Mouse (Mus musculus) forebrain, postnatal 0 days (tissue): ENCODE results near the gene Cxcr1. TPM values are rescaled to one million over a fixed set of nuclear protein-coding genes. Genes with fewer than 3 reads are reported as not detected.

Experiments used
- ATAC-seq: fragments of 200-750 bp; cut with Nextera tagmentation; 2 replicates; pipeline ENCODE4 v1.8.0; 2017; ENCODE audit warnings: mild to moderate bottlenecking, moderate library complexity
- DNase-seq: peaks from one replicate; pipeline ENCODE4 v3.0.0-alpha.2; 2015
- H3K27ac ChIP-seq: fragments of 300-500 bp; sonication (generic); 2 replicates; pipeline ENCODE4 v1.5.1; 2014; ENCODE audit warnings: low read depth, mild to moderate bottlenecking, antibody characterized with exemption, low read length, moderate library complexity, mixed read lengths
- H3K27me3 ChIP-seq: fragments of 300-500 bp; sonication (generic); 2 replicates; pipeline ENCODE4 v1.6.1; 2014; ENCODE audit warnings: mild to moderate bottlenecking, low read length, mixed read lengths; ENCODE audit not compliant: insufficient read depth
- H3K36me3 ChIP-seq: fragments of 300-500 bp; sonication (generic); 2 replicates; pipeline ENCODE4 v1.6.1; 2014; ENCODE audit warnings: mild to moderate bottlenecking, moderate library complexity; ENCODE audit not compliant: insufficient read depth
- H3K4me1 ChIP-seq: fragments of 300-500 bp; sonication (generic); 2 replicates; pipeline ENCODE4 v1.6.1; 2014; ENCODE audit warnings: antibody characterized with exemption; ENCODE audit not compliant: insufficient read depth
- H3K4me2 ChIP-seq: fragments of 300-500 bp; sonication (generic); 2 replicates; pipeline ENCODE4 v1.6.1; 2014; ENCODE audit warnings: low read depth, mild to moderate bottlenecking, moderate library complexity
- H3K4me3 ChIP-seq: fragments of 300-500 bp; sonication (generic); 2 replicates; pipeline ENCODE4 v1.5.1; 2014; ENCODE audit warnings: low read depth, low read length, mixed read lengths
- H3K9ac ChIP-seq: fragments of 300-500 bp; sonication (generic); 2 replicates; pipeline ENCODE4 v1.6.1; 2014; ENCODE audit warnings: mild to moderate bottlenecking
- H3K9me3 ChIP-seq: fragments of 300-500 bp; sonication (generic); 2 replicates; pipeline ENCODE4 v1.6.1; 2016; ENCODE audit warnings: low read length
- CTCF ChIP-seq: sonication (generic); IDR thresholded peaks from 2 replicates; pipeline ENCODE4 v1.5.1; 2016; ENCODE audit warnings: antibody characterized with exemption, control low read depth, low read depth
- WGBS: fragments of 180-500 bp; shearing (Covaris S2); extraction: QIAGEN DNeasy Blood & Tissue Kit; methylation state at CpG from one replicate; pipeline ENCODE4 v1.1.7; 2014; 5-methylcytosine and 5-hydroxymethylcytosine counted together
- polyA plus RNA-seq: library from polyadenylated mRNA; unstranded; fragments of >200 nt; fragmentation: Nextera tagmentation; extraction: Ambion mirVana; gene quantifications from 2 replicates; pipeline ENCODE4 v1.2.1, GENCODE M21; 2015
- total RNA-seq: library from RNA; depleted of rRNA; stranded (reverse); fragments of >200 nt; gene quantifications from 2 replicates; pipeline ENCODE4 v1.2.3, GENCODE M21; 2014

Cxcr1 gene
- total and polyA plus RNA-seq, 2 experiments from 2014 or later, result not detected

DNA sequence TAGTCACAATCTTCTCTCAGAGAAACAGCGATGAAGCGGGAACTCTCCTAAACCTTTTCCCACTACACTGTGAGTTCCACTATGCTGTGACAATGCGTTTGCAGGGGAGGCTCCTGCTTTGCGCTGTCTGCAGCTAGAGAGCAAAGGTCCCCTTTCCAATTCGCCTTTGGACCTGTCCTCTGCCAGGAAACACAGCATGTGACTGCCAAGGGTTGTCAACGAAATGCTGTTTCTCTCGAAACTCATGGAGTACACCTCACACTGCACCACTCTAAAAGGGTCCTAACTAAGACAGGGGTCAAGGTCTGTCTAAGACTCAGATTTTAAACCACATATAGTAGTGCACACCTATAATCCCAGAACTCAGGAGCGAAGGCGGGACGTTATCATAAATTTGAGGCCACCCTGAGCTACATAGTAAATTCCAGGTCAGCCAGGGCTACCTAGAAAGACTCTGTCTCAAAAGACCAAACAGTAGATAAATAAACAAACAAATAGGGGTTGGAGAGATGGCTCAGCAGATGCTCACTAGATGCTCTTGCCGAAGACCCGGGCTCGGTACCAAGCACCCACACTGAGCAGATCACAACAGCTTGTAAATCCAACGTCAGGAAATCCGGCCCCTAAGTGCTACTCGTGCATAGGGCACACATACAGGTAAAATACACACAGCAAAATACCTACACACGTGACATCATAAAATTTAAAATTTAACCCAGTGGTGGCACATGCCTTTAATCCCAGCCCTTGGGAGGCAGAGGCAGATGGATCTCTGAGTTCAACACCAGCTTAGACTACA is 2.4 kb upstream of the Cxcr1 start:
- Histone ChIP-seq H3K36me3 (no peaks in the 10 kb centered on the region), H3K4me1 (no peaks in the 10 kb centered on the region), H3K4me2 (no peak overlapping the region), H3K9ac (no peak overlapping the region), H3K27ac (no peak overlapping the region), H3K4me3 (no peak overlapping the region), H3K9me3 (no peaks in the 10 kb centered on the region), H3K27me3 (no peaks in the 10 kb centered on the region)
- no peak for ATAC-seq
- DNase-seq, result no peak
- WGBS, result 83% methylated on average over 17 of the region's 17 CpGs
- TF ChIP-seq CTCF, result no peak

DNA sequence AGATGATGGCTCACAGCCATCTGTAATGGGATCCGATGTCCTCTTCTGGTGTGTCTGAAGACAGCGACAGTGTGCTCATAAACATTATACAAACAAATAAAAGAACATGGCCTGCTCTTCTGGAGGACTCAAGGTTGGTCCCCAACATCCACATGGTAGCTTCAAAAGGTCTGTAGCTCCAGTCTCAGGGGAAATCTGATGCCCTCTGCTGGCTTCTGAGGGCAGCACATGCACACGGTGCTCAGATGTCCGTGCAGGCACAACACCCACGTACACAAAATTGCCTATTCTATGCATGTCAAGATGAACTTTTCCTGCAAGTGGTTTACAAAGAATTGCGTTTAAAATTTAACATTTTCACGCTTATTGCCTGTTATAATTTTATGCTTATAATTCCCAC is 1.5 kb upstream of the Cxcr1 start:
- no peaks in the 10 kb centered on the region for H3K9me3 ChIP-seq
- no peak overlapping the region for H3K27ac ChIP-seq
- ATAC-seq (no peak), DNase-seq (peak; percentile 30)
- no peak overlapping the region for H3K4me2 ChIP-seq
- no peaks in the 10 kb centered on the region for H3K4me1 ChIP-seq
- H3K9ac ChIP-seq, result no peak overlapping the region
- 47% methylated on average over 7 of the region's 7 CpGs for WGBS
- TF ChIP-seq CTCF, result peak; percentile 56
- H3K27me3 ChIP-seq, result no peaks in the 10 kb centered on the region
- no peak overlapping the region for H3K4me3 ChIP-seq
- H3K36me3 ChIP-seq, result no peaks in the 10 kb centered on the region

DNA sequence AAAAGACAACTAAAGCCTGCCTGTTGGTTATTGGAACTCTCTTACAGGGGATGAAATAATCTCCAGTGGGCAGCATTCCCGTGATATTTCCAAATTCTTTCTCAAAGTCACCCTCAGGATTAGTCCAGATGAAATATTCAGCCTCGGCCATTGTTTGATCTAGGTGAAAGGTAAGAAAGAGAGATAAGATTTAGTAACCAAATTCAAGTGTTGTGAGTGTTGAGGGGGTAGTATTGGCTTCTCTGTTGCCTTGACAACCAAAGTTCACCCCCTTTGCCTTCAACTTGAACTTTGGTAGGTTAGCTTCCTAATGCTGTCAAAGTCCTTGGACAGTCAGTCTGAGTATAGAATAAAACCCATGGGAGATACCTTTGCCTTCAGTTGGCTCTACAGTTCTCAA is 1.7 kb downstream of the Cxcr1 start:
- H3K4me2 ChIP-seq, result no peak overlapping the region
- H3K9ac ChIP-seq, result no peak overlapping the region
- no peak overlapping the region for H3K4me3 ChIP-seq
- no peak for DNase-seq
- ATAC-seq, result no peak
- H3K36me3 ChIP-seq, result no peaks in the 10 kb centered on the region
- no peaks in the 10 kb centered on the region for H3K9me3 ChIP-seq
- WGBS, result 70% methylated on average over 2 of the region's 2 CpGs
- TF ChIP-seq CTCF, result no peak
- H3K4me1 ChIP-seq, result no peaks in the 10 kb centered on the region
- H3K27ac ChIP-seq, result no peak overlapping the region
- H3K27me3 ChIP-seq, result no peaks in the 10 kb centered on the region

DNA sequence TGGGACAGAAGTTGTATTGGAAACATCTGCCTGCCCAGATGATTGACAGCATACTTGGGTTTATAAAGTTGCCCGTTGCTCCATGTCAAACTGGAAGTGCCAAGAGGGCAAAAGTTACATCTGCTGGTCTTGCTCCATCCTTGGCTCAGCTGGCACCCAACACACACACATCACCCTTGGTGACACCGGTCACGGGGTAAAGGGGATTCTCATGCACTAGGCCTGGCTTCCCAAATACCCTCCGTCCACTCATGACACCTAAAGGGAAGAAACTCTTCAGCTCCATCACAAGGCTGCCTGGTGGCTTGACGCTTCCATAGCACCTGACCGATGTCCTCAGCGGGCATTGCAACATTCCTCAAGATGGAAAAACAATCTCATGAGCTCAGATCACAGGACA is 4.0 kb downstream of the Cxcr1 start:
- Histone ChIP-seq H3K27me3 (no peaks in the 10 kb centered on the region), H3K4me1 (no peaks in the 10 kb centered on the region), H3K9me3 (no peaks in the 10 kb centered on the region), H3K36me3 (no peaks in the 10 kb centered on the region), H3K27ac (no peak overlapping the region), H3K4me2 (no peak overlapping the region), H3K4me3 (no peak overlapping the region), H3K9ac (no peak overlapping the region)
- TF ChIP-seq CTCF, result no peak
- DNase-seq (no peak), ATAC-seq (no peak)
- 94% methylated on average over 7 of the region's 7 CpGs for WGBS

DNA sequence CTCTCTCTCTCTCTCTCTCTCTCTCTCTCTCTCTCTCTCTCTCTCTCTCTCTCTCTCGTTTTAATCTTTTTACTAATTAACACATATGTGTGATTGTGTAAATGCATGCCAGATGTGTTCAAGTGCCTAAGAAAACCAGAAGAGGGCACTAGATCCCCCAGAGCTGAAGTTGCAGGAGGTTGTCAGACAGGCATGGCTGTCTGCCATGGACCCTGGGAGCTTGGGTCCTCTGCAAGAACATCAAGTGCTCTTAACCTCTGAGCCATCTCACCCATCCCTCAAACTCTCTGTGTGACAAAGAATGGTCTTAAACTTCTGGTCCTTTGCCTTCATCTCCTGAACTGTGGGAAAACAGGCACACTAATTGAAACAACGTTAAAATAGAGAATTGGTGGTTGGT is 11.4 kb downstream of the Cxcr1 start:
- H3K4me2 ChIP-seq, result no peak overlapping the region
- no peak overlapping the region for H3K9ac ChIP-seq
- H3K27ac ChIP-seq, result no peak overlapping the region
- H3K9me3 ChIP-seq, result no peaks in the 10 kb centered on the region
- no peak overlapping the region for H3K4me3 ChIP-seq
- ATAC-seq (no peak), DNase-seq (no peak)
- WGBS, result 70% methylated on average over 2 of the region's 2 CpGs
- H3K4me1 ChIP-seq, result no peaks in the 10 kb centered on the region
- H3K36me3 ChIP-seq, result no peaks in the 10 kb centered on the region
- no peak for TF ChIP-seq CTCF
- H3K27me3 ChIP-seq, result no peaks in the 10 kb centered on the region

DNA sequence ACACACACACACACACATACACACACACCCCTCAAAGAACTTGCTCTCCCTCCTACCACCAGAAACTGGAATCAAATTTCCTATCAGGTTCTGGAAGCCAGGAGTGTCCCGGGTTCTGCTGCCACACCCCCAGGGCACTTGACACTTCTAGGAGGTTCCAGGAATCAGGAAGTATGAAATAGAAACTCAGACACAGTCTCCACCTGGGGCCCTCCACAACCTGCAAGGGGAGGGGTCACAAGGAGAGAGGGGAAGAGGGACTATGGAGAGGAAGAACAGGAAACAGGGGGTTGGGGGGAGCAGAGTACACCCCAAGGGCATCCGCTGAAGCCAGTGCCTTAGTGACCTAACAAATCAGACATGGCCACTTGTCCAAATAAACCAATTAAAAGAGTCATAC is 13.0 kb downstream of the Cxcr1 start:
- TF ChIP-seq CTCF, result no peak
- Histone ChIP-seq H3K9me3 (no peaks in the 10 kb centered on the region), H3K36me3 (no peaks in the 10 kb centered on the region), H3K4me3 (no peak overlapping the region), H3K4me2 (no peak overlapping the region), H3K27me3 (no peaks in the 10 kb centered on the region), H3K9ac (no peak overlapping the region), H3K4me1 (no peaks in the 10 kb centered on the region), H3K27ac (no peak overlapping the region)
- DNase-seq, result no peak
- 82% methylated on average over 2 of the region's 2 CpGs for WGBS
- no peak for ATAC-seq

DNA sequence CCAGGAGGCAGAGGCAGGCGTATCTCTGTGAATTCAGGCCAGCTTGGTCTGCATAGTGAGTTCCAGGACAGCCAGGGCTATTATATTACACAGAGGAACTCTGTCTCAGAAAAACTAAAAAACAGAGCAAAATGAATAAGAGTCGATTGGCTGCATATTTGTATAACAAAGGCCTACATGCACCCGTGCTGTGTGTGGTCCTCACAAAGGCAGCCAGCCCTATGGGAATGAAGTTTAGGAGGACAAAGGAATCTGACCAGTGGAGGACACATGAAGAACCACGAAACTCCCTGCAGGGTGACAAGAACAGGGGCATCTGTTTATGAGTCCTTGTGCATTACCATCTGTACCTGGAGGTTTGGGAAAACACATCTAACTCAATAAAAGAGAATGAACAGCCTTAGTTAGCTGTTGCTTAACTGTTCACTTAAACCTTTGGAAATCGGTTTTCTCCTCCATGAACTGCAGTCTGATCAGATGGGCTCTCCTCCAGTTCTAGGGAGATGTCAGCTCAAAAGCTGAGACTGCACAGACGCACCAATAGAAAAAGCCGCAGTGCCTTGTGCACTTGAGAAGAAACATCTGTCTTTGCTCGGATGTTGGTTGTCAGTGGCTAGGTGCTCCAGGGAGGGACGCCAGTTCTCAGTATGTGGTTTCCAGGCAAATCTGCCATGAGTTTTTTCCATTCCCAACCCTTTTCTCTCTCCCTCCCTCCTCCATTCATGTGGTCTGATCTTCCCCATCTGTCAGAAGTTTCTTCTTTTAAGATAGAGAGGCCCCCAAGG is 14.6 kb downstream of the Cxcr1 start:
- H3K9ac ChIP-seq, result no peak overlapping the region
- no peak for TF ChIP-seq CTCF
- H3K36me3 ChIP-seq, result no peaks in the 10 kb centered on the region
- H3K4me1 ChIP-seq, result no peaks in the 10 kb centered on the region
- 64% methylated on average over 9 of the region's 9 CpGs for WGBS
- DNase-seq (no peak), ATAC-seq (no peak)
- no peaks in the 10 kb centered on the region for H3K27me3 ChIP-seq
- H3K27ac ChIP-seq, result no peak overlapping the region
- no peak overlapping the region for H3K4me2 ChIP-seq
- H3K4me3 ChIP-seq, result no peak overlapping the region
- no peaks in the 10 kb centered on the region for H3K9me3 ChIP-seq
